19 mouse cellular contexts compared by ENCODE assay signal in the genomic region with DNA sequence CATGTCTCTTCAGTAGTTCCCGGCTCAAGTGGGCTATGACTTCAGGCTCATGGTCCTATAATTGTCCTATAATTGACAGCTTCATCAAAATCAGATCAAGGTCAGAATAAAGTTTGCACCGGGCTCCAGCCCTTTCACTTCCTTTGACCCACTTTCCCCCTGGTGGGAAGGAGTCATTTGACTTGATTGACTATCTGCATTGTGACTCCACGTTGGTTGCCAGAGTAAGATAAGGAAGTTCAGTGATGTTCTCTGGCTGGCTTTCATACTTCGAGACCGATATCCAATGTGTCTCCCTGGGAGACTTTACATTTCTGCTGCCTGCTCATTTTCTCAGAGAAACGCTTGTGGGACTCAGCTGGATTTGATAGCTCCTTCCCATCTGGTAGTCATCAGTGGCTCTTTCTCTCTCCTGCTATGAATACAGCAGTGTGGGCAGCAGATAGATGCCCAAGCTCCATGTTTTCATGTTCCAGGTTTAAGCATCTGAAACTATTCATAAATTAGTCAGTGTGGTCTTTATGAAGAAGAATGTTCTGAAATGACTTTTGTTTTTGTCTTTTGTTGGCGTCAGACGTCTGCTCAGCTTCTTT.
DNase-seq lines count a peak whose midpoint lies in the region; ATAC-seq and TF ChIP-seq lines count a peak whose summit lies in the region.
"Had no signal": no experiment of that assay in that cellular context is flagged by ENCODE, and none has a peak within 500 bp of the region (broad histone marks: within the 10 kb centered on the region; RNA-seq: fewer than 3 reads in every experiment).

No protein-coding gene starts in this region.

- H3K4me1 ChIP-seq in embryonic facial prominence, embryonic 14.5 days (ENCODE audit: control insufficient read depth, insufficient read depth, low read length) = peaks cover 35% of the 10 kb centered on the region
- no peaks in the 10 kb centered on the region for H3K4me1 ChIP-seq in thymus, adult 2 months (replicated peaks; ENCODE audit: control insufficient read depth, insufficient read depth, low read length)
- H3K4me1 ChIP-seq: liver, embryonic 13.5 days had no signal

- H3K27me3 ChIP-seq in embryonic facial prominence, embryonic 14.5 days (replicated peaks; ENCODE audit: control insufficient read depth, insufficient read depth, low read length) = no peaks in the 10 kb centered on the region
- no peaks in the 10 kb centered on the region for H3K27me3 ChIP-seq in thymus, adult 2 months (ENCODE audit: control insufficient read depth, insufficient read depth, low read length)
- H3K27me3 ChIP-seq: CH12.LX; heart, embryonic 15.5 days; liver, embryonic 13.5 days; midbrain, embryonic 15.5 days had no signal

- no peak for TF ChIP-seq POLR2A in thymus, adult 2 months (IDR thresholded peaks at IDR 0.05; ENCODE audit: control insufficient read depth, extremely low read depth, insufficient read depth, low read length, poor library complexity)

- no peak for DNase-seq in gastrocnemius, adult 2 months
- no peak for DNase-seq in gastrocnemius, adult 8-10 months (ENCODE audit: low spot score in 2 of 2)
- DNase-seq in retina, postnatal 1 day = peak; percentile 18
- DNase-seq in retina, embryonic 14.5 days (ENCODE audit: low spot score) = no peak
- DNase-seq in embryonic facial prominence, embryonic 14.5 days (ENCODE audit: low spot score) = peak; percentile 73
- peak; percentile 57 for DNase-seq in telencephalon, adult 2 months (ENCODE audit: low read depth, low spot score)
- no peak for DNase-seq in thymus, adult 2 months
- no peak for DNase-seq in gastrocnemius, postnatal 10 days
- DNase-seq: adrenal gland, postnatal 10 days; cerebellum, adult 18-20 months; kidney, adult 18-20 months; kidney, postnatal 25 days; liver, embryonic 13.5 days; thymus, postnatal 25 days had no signal

- H3K4me2 ChIP-seq in embryonic facial prominence, embryonic 14.5 days (ENCODE audit: low read depth, low read length) = no peak overlapping the region; the same call in none of the 2 replicates
- H3K4me2 ChIP-seq: heart, embryonic 15.5 days; liver, embryonic 13.5 days; midbrain, embryonic 15.5 days had no signal

- H3K9me3 ChIP-seq in embryonic facial prominence, embryonic 14.5 days (ENCODE audit: control insufficient read depth, low read length) = no peaks in the 10 kb centered on the region
- H3K9me3 ChIP-seq: heart, embryonic 15.5 days; hindbrain, embryonic 10.5 days; liver, embryonic 13.5 days; midbrain, embryonic 15.5 days had no signal

- no peak overlapping the region for H3K9ac ChIP-seq in embryonic facial prominence, embryonic 14.5 days (ENCODE audit: low read depth, low read length)
- H3K9ac ChIP-seq: heart, embryonic 15.5 days; liver, embryonic 13.5 days; midbrain, embryonic 15.5 days had no signal

- no peak overlapping the region for H3K4me3 ChIP-seq in gastrocnemius, adult 2 months
- H3K4me3 ChIP-seq in embryonic facial prominence, embryonic 14.5 days (ENCODE audit: low read depth, low read length) = no peak overlapping the region
- no peak overlapping the region for H3K4me3 ChIP-seq in thymus, adult 2 months (ENCODE audit: control insufficient read depth, insufficient read depth, low read length)
- H3K4me3 ChIP-seq: heart, embryonic 15.5 days; hindbrain, embryonic 10.5 days; liver, embryonic 13.5 days; midbrain, embryonic 15.5 days had no signal

- intact Hi-C loops in gastrocnemius, adult 2 months (cut with DNase I) = no loop called here

- H3K27ac ChIP-seq in gastrocnemius, adult 2 months = peak overlapping the region; percentile 25
- peak overlapping the region; percentile 33; the same call in 1 of the 2 replicates for H3K27ac ChIP-seq in embryonic facial prominence, embryonic 14.5 days (replicated peaks; ENCODE audit: low read depth, low read length)
- no peak overlapping the region for H3K27ac ChIP-seq in thymus, adult 2 months (ENCODE audit: control insufficient read depth, insufficient read depth, low read length)
- H3K27ac ChIP-seq: heart, embryonic 15.5 days; hindbrain, embryonic 10.5 days; liver, embryonic 13.5 days; midbrain, embryonic 15.5 days had no signal

- no peak for TF ChIP-seq CTCF in gastrocnemius, adult 2 months (IDR thresholded peaks at IDR 0.05)
- TF ChIP-seq CTCF in thymus, adult 2 months (IDR thresholded peaks at IDR 0.05; ENCODE audit: borderline replicate concordance, control insufficient read depth, extremely low read depth, insufficient read depth, low read length, poor library complexity) = no peak

- no peaks in the 10 kb centered on the region for H3K36me3 ChIP-seq in embryonic facial prominence, embryonic 14.5 days (ENCODE audit: control insufficient read depth, insufficient read depth, low read length)
- no peaks in the 10 kb centered on the region for H3K36me3 ChIP-seq in thymus, adult 2 months (ENCODE audit: control insufficient read depth, insufficient read depth, low read length)
- H3K36me3 ChIP-seq: heart, embryonic 15.5 days; hindbrain, embryonic 10.5 days; liver, embryonic 13.5 days; midbrain, embryonic 15.5 days had no signal

- WGBS in embryonic facial prominence, embryonic 14.5 days = 22% methylated on average over 8 of the region's 8 CpGs
- WGBS in thymus, adult 2 months = 76% methylated on average over 8 of the region's 8 CpGs

- ATAC-seq in embryonic facial prominence, embryonic 14.5 days (ENCODE audit: low read depth) = no peak
- ATAC-seq: lung, postnatal 0 days; midbrain, embryonic 15.5 days had no signal

Comparison
In these comparisons a context has a peak if more than half of its experiments do, and no peak if none do; other contexts are left out.
1. DNase-seq: peak in retina, postnatal 1 day (single experiment), embryonic facial prominence, embryonic 14.5 days (single experiment) and telencephalon, adult 2 months (single experiment); none in gastrocnemius, adult 2 months (single experiment), gastrocnemius, adult 8-10 months (0 of 2), retina, embryonic 14.5 days (single experiment), thymus, adult 2 months (single experiment) and gastrocnemius, postnatal 10 days (single experiment).